ENCODE assay signal across 18 mouse cellular contexts in genomic region chr7:68139384-68139783, GRCm38 (mm10).
A peak's percentile ranks its signal among the peaks of the same experiment; 100 is the strongest.
DNase-seq lines count a peak whose midpoint lies in the region; ATAC-seq and TF ChIP-seq lines count a peak whose summit lies in the region.
"Had no signal": no experiment of that assay in that cellular context is flagged by ENCODE, and none has a peak within 500 bp of the region (broad histone marks: within the 10 kb centered on the region; RNA-seq: fewer than 3 reads in every experiment).

No protein-coding gene starts in this region.

- no peak for TF ChIP-seq CTCF in gastrocnemius, adult 2 months (IDR thresholded peaks at IDR 0.05)

- H3K9ac ChIP-seq in heart, embryonic 16.5 days (ENCODE audit: low read length), result peak overlapping the region; percentile 29; the same call in 1 of the 2 replicates
- no peak overlapping the region for H3K9ac ChIP-seq in lung, embryonic 16.5 days (ENCODE audit: low read length)
- no peak overlapping the region for H3K9ac ChIP-seq in forebrain, embryonic 11.5 days (ENCODE audit: low read length)
- H3K9ac ChIP-seq: forebrain, embryonic 15.5 days; liver, embryonic 13.5 days; midbrain, embryonic 13.5 days had no signal

- 30% methylated on average over 2 of the region's 2 CpGs for WGBS in heart, embryonic 16.5 days
- WGBS in lung, embryonic 16.5 days, result 39% methylated on average over 2 of the region's 2 CpGs
- 72% methylated on average over 2 of the region's 2 CpGs for WGBS in forebrain, embryonic 11.5 days

- H3K4me1 ChIP-seq in heart, embryonic 16.5 days (ENCODE audit: control insufficient read depth, insufficient read depth, low read length), result peaks cover 39% of the 10 kb centered on the region
- peaks cover 20% of the 10 kb centered on the region for H3K4me1 ChIP-seq in lung, embryonic 16.5 days (replicated peaks; ENCODE audit: control insufficient read depth, insufficient read depth, low read length)
- peaks cover 96% of the 10 kb centered on the region for H3K4me1 ChIP-seq in megakaryocyte, embryonic 14.5 days
- no peaks in the 10 kb centered on the region for H3K4me1 ChIP-seq in forebrain, embryonic 11.5 days (replicated peaks; ENCODE audit: control insufficient read depth, insufficient read depth, low read length)

- no peak for DNase-seq in gastrocnemius, adult 2 months
- no peak for DNase-seq in gastrocnemius, postnatal 36 days
- no peak for DNase-seq in heart, postnatal 4 days
- DNase-seq in lung, postnatal 36 days, result no peak
- no peak for DNase-seq in forebrain, embryonic 11.5 days (ENCODE audit: low spot score)
- DNase-seq: adrenal gland, postnatal 10 days; cerebellum, adult 11 months; cerebellum, postnatal 25 days; left cerebral cortex, postnatal 4 days; liver, embryonic 13.5 days had no signal

- no peaks in the 10 kb centered on the region for H3K27me3 ChIP-seq in heart, embryonic 16.5 days (ENCODE audit: control insufficient read depth, insufficient read depth, low read length)
- no peaks in the 10 kb centered on the region for H3K27me3 ChIP-seq in lung, embryonic 16.5 days (ENCODE audit: control insufficient read depth, insufficient read depth, low read depth, low read length)
- H3K27me3 ChIP-seq in megakaryocyte, embryonic 14.5 days (replicated peaks), result no peaks in the 10 kb centered on the region
- no peaks in the 10 kb centered on the region for H3K27me3 ChIP-seq in forebrain, embryonic 11.5 days (ENCODE audit: control insufficient read depth, insufficient read depth, low read length)
- H3K27me3 ChIP-seq: forebrain, embryonic 15.5 days; liver, embryonic 13.5 days; midbrain, embryonic 13.5 days had no signal

- no peak for ATAC-seq in heart, embryonic 16.5 days (replicated peaks; ENCODE audit: extremely low read depth, insufficient read depth, low FRiP score)
- no peak for ATAC-seq in lung, embryonic 16.5 days (ENCODE audit: low read depth)
- ATAC-seq in forebrain, embryonic 11.5 days (replicated peaks; ENCODE audit: low FRiP score), result no peak
- ATAC-seq: forebrain, embryonic 15.5 days; hindbrain, embryonic 16.5 days; midbrain, embryonic 13.5 days had no signal

- H3K4me2 ChIP-seq in heart, embryonic 16.5 days (ENCODE audit: low read depth, low read length), result peak overlapping the region; percentile 7; the same call in 1 of the 2 replicates
- no peak overlapping the region for H3K4me2 ChIP-seq in lung, embryonic 16.5 days (ENCODE audit: low read depth, low read length)
- H3K4me2 ChIP-seq in forebrain, embryonic 11.5 days (ENCODE audit: low read depth, low read length, severe bottlenecking), result no peak overlapping the region
- H3K4me2 ChIP-seq: forebrain, embryonic 15.5 days; liver, embryonic 13.5 days; midbrain, embryonic 13.5 days had no signal

- no peaks in the 10 kb centered on the region for H3K36me3 ChIP-seq in heart, embryonic 16.5 days (ENCODE audit: control insufficient read depth, insufficient read depth)
- no peaks in the 10 kb centered on the region for H3K36me3 ChIP-seq in lung, embryonic 16.5 days (ENCODE audit: control insufficient read depth, insufficient read depth, low read length)
- H3K36me3 ChIP-seq in megakaryocyte, embryonic 14.5 days (replicated peaks; ENCODE audit: low read length), result peaks cover 41% of the 10 kb centered on the region
- H3K36me3 ChIP-seq in forebrain, embryonic 11.5 days (ENCODE audit: control insufficient read depth, insufficient read depth, low read length), result no peaks in the 10 kb centered on the region
- H3K36me3 ChIP-seq: forebrain, embryonic 15.5 days; liver, embryonic 13.5 days had no signal

- no peak overlapping the region for H3K4me3 ChIP-seq in gastrocnemius, adult 2 months
- H3K4me3 ChIP-seq in heart, embryonic 16.5 days (ENCODE audit: low read length), result no peak overlapping the region
- no peak overlapping the region for H3K4me3 ChIP-seq in lung, embryonic 16.5 days (ENCODE audit: low read length)
- peak overlapping the region; percentile 23 for H3K4me3 ChIP-seq in megakaryocyte, embryonic 14.5 days (replicated peaks)
- no peak overlapping the region for H3K4me3 ChIP-seq in forebrain, embryonic 11.5 days (ENCODE audit: low read depth, low read length)
- H3K4me3 ChIP-seq: embryonic facial prominence, embryonic 10.5 days; erythroblast, embryonic 14.5 days; forebrain, embryonic 15.5 days; liver, embryonic 13.5 days; midbrain, embryonic 13.5 days had no signal

- peak overlapping the region; percentile 57 for H3K27ac ChIP-seq in gastrocnemius, adult 2 months
- H3K27ac ChIP-seq in heart, embryonic 16.5 days (ENCODE audit: low read length), result peak overlapping the region; percentile 85
- H3K27ac ChIP-seq in lung, embryonic 16.5 days (ENCODE audit: low read length), result peak overlapping the region; percentile 33
- no peak overlapping the region for H3K27ac ChIP-seq in forebrain, embryonic 11.5 days (ENCODE audit: low read depth, low read length)
- H3K27ac ChIP-seq: embryonic facial prominence, embryonic 10.5 days; forebrain, embryonic 15.5 days; liver, embryonic 13.5 days; midbrain, embryonic 13.5 days had no signal

- no peaks in the 10 kb centered on the region for H3K9me3 ChIP-seq in heart, embryonic 16.5 days (replicated peaks; ENCODE audit: control insufficient read depth, low read length)
- no peaks in the 10 kb centered on the region for H3K9me3 ChIP-seq in lung, embryonic 16.5 days (ENCODE audit: control insufficient read depth, low read length)
- H3K9me3 ChIP-seq in megakaryocyte, embryonic 14.5 days, result no peaks in the 10 kb centered on the region
- no peaks in the 10 kb centered on the region for H3K9me3 ChIP-seq in forebrain, embryonic 11.5 days (ENCODE audit: control insufficient read depth, low read length)
- H3K9me3 ChIP-seq: embryonic facial prominence, embryonic 10.5 days; forebrain, embryonic 15.5 days; liver, embryonic 13.5 days; midbrain, embryonic 13.5 days had no signal

- intact Hi-C loops in gastrocnemius, adult 2 months (cut with DNase I), result no loop called here
- intact Hi-C loops in gastrocnemius, postnatal 36 days (cut with DNase I), result no loop called here
